Mouse (Mus musculus): ENCODE data around the gene Epha3.

DNA sequence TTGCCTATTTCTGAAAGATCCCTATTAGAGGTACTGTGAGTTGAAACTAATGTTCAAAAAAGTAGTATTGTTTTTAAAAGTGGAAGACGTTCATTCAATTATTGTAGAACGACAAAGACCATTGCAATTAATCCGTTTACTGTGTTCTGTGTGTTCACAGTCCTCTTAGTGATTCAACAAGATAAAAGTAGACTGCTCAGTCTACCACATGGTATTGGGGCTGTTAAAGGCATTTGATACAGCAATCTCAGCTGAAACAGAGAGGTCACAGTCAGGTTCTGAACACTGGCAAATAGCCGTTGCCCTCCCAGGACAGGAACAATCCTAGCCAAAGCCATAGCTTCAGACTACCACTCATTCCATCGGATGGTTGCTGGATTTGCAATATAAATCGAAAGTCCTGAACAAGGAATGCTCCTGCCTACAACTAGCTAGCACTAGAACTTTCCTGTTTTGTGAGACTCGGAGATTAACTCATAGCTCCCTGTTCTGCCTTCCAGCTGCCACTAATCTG is 545 bp upstream of the Epha3 start:
- no peak for TF ChIP-seq CTCF (IDR thresholded peaks at IDR 0.05; ENCODE audit: low read depth)
- TF ChIP-seq EP300 (IDR thresholded peaks at IDR 0.05; ENCODE audit: low read depth): no peak

Measured in liver, postnatal 0 days (tissue).